Mouse (Mus musculus): ENCODE results near the gene Setdb1. TPM values are rescaled to one million over a fixed set of nuclear protein-coding genes. Genes with fewer than 3 reads are reported as not detected.
"Not testable (repeated sequence)": the region's sequence is repeated elsewhere in the genome, so short reads cannot be mapped to it uniquely, and the experiment has no call there.

Gene Setdb1
- total and polyA plus RNA-seq, 3 experiments: 33.7 to 49.5 (median 43.2) TPM

DNA sequence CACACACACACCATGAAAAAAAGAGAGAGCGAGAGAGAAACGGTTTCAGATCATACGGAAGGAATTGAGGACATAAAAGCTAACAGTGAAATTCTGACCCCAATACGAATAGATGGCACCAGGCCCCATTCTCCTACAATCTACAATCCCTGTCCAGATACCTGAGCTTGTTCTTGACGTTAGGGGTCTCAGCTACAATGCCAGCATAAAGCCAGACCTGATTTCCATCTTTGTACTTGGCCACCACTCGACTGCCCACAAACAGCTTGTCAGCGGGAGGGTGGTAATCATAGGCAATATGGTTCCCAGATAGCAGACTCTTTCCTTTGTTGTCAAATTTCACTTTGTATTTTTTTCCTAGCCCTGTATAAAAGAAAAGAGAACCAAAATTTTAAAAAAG lies 10.5 kb downstream of the Setdb1 start:
- Histone ChIP-seq H3K9ac (ENCODE audit: insufficient read depth, low read depth) (no peak overlapping the region), H3K9me3 (replicated peaks; ENCODE audit: low read length) (peaks cover 6% of the 10 kb centered on the region), H3K4me2 (ENCODE audit: insufficient read depth, low read depth, poor library complexity, severe bottlenecking) (no peak overlapping the region), H3K36me3 (replicated peaks in 1 of 2; ENCODE audit: control insufficient read depth in 1 of 2, insufficient read depth in 1 of 2, low read length in 1 of 2) (peaks cover 59 to 79% of the 10 kb centered on the region in 2 experiments), H3K4me1 (ENCODE audit: control insufficient read depth in 1 of 2, insufficient read depth in 2 of 2) (no peaks in the 10 kb centered on the region), H3K4me3 (replicated peaks in 1 of 3; ENCODE audit: low read depth in 2 of 3, low read length in 2 of 3, poor library complexity in 1 of 3) (no peak overlapping the region), H3K79me2 (replicated peaks; ENCODE audit: control insufficient read depth, extremely low read depth, insufficient read depth, poor library complexity, severe bottlenecking) (no peaks in the 10 kb centered on the region), H3K27ac (ENCODE audit: insufficient read depth, low read depth) (no peak overlapping the region), H3K27me3 (replicated peaks) (no peaks in the 10 kb centered on the region)
- in situ Hi-C loops (cut with MboI; ENCODE audit: low pct_ligation_motif_present, low pct_unique_long_range_greater_than_20kb, low sequenced_read_pairs) (no loop called here), dilution Hi-C loops (cut with MboI; ENCODE audit: extremely low pct_ligation_motif_present, extremely low pct_unique_long_range_greater_than_20kb, low sequenced_read_pairs) (no loop called here)
- DNase-seq (ENCODE audit: extremely low read depth): no peak
- TF ChIP-seq ZC3H11A (IDR thresholded peaks at IDR 0.05; ENCODE audit: low read depth, low read length): no peak
- no peak for TF ChIP-seq ZMIZ1 (IDR thresholded peaks at IDR 0.05; ENCODE audit: low read depth, low read length)
- TF ChIP-seq USF2 (conservative IDR thresholded peaks at IDR 0.05; ENCODE audit: low read depth, low read length): no peak
- no peak for TF ChIP-seq CHD1 (IDR thresholded peaks at IDR 0.05; ENCODE audit: low read depth, low read length)
- TF ChIP-seq TBP (conservative IDR thresholded peaks at IDR 0.05; ENCODE audit: low read depth, low read length): no peak
- no peak for TF ChIP-seq MEF2A (IDR thresholded peaks at IDR 0.05; ENCODE audit: borderline replicate concordance, low read depth, low read length)
- no peak for TF ChIP-seq ZNF384 (IDR thresholded peaks at IDR 0.05; ENCODE audit: low read depth, low read length)
- TF ChIP-seq MAFK (IDR thresholded peaks at IDR 0.05; ENCODE audit: insufficient replicate concordance, low read length): no peak

- dilution Hi-C loops (cut with MboI; ENCODE audit: extremely low pct_ligation_motif_present, extremely low pct_unique_long_range_greater_than_20kb, low sequenced_read_pairs); H3K27me3 ChIP-seq (replicated peaks); H3K79me2 ChIP-seq (replicated peaks; ENCODE audit: control insufficient read depth, extremely low read depth, insufficient read depth, poor library complexity, severe bottlenecking); H3K4me3 ChIP-seq (replicated peaks in 1 of 3; ENCODE audit: low read depth in 2 of 3, low read length in 2 of 3, poor library complexity in 1 of 3); H3K4me2 ChIP-seq (ENCODE audit: insufficient read depth, low read depth, poor library complexity, severe bottlenecking); DNase-seq (ENCODE audit: extremely low read depth); H3K4me1 ChIP-seq (ENCODE audit: control insufficient read depth in 1 of 2, insufficient read depth in 2 of 2); H3K9me3 ChIP-seq (replicated peaks; ENCODE audit: low read length); H3K27ac ChIP-seq (ENCODE audit: insufficient read depth, low read depth); in situ Hi-C loops (cut with MboI; ENCODE audit: low pct_ligation_motif_present, low pct_unique_long_range_greater_than_20kb, low sequenced_read_pairs); H3K9ac ChIP-seq (ENCODE audit: insufficient read depth, low read depth): not testable (repeated sequence)
- peaks cover 68 to 88% of the 10 kb centered on the region in 2 experiments for H3K36me3 ChIP-seq (replicated peaks in 1 of 2; ENCODE audit: control insufficient read depth in 1 of 2, insufficient read depth in 1 of 2, low read length in 1 of 2)
These were observed 13.5 kb downstream of the Setdb1 start for GRCm38 (mm10) chr3:95343356-95344000.

DNA sequence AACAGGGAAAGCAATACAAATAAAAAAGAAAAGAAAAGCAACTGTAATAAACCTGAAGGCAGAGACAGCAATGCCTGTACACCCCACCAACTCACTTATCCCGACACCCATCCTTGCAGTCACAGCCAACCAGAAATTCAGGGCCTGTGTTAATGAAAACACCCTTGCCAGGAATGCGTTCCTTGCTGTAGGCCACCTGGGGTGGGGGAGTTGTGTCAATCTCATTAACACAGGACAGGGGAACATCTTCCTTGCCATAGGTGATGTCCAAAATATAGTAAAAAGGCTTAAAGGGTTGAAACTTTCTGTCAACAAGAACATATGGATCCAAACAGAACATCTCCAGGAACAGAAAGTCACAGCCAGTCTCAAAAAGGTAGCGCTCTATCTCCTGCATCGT lies 18.8 kb downstream of the Setdb1 start:
- DNase-seq (ENCODE audit: extremely low read depth): no peak
- dilution Hi-C loops (cut with MboI; ENCODE audit: extremely low pct_ligation_motif_present, extremely low pct_unique_long_range_greater_than_20kb, low sequenced_read_pairs): no loop called here

More for the DNA sequence above, 18.8 kb downstream of the Setdb1 start:
- Histone ChIP-seq H3K27ac (ENCODE audit: insufficient read depth, low read depth) (no peak overlapping the region), H3K4me2 (ENCODE audit: insufficient read depth, low read depth, poor library complexity, severe bottlenecking) (no peak overlapping the region), H3K79me2 (replicated peaks; ENCODE audit: control insufficient read depth, extremely low read depth, insufficient read depth, poor library complexity, severe bottlenecking) (no peaks in the 10 kb centered on the region), H3K4me1 (ENCODE audit: control insufficient read depth in 1 of 2, insufficient read depth in 2 of 2) (no peaks in the 10 kb centered on the region), H3K27me3 (replicated peaks) (no peaks in the 10 kb centered on the region), H3K9ac (ENCODE audit: insufficient read depth, low read depth) (no peak overlapping the region), H3K4me3 (replicated peaks in 1 of 3; ENCODE audit: low read depth in 2 of 3, low read length in 2 of 3, poor library complexity in 1 of 3) (no peak overlapping the region), H3K36me3 (replicated peaks in 1 of 2; ENCODE audit: control insufficient read depth in 1 of 2, insufficient read depth in 1 of 2, low read length in 1 of 2) (peaks cover 78 to 96% of the 10 kb centered on the region in 2 experiments), H3K9me3 (replicated peaks; ENCODE audit: low read length) (no peaks in the 10 kb centered on the region)
- TF ChIP-seq RAD21 (IDR thresholded peaks at IDR 0.05; ENCODE audit: low read depth, low read length) (no peak), ETS1 (conservative IDR thresholded peaks at IDR 0.05; ENCODE audit: low read depth, low read length) (no peak), UBTF (IDR thresholded peaks at IDR 0.05; ENCODE audit: low read depth, low read length) (no peak), SIN3A (IDR thresholded peaks at IDR 0.05; ENCODE audit: low read length) (no peak), NRF1 (IDR thresholded peaks at IDR 0.05; ENCODE audit: low read depth, low read length) (no peak), MYC (IDR thresholded peaks at IDR 0.05; ENCODE audit: low read depth, low read length) (no peak), BHLHE40 (IDR thresholded peaks at IDR 0.05; ENCODE audit: low read depth, low read length) (no peak), TCF12 (IDR thresholded peaks at IDR 0.05; ENCODE audit: low read depth, low read length) (no peak), JUND (conservative IDR thresholded peaks at IDR 0.05; ENCODE audit: low read depth, low read length) (no peak), MAZ (IDR thresholded peaks at IDR 0.05; ENCODE audit: low read depth, low read length) (no peak), IRF4 (IDR thresholded peaks at IDR 0.05; ENCODE audit: low read depth, low read length) (no peak), RCOR1 (conservative IDR thresholded peaks at IDR 0.05; ENCODE audit: low read depth, low read length) (no peak)
- in situ Hi-C loops (cut with MboI; ENCODE audit: low pct_ligation_motif_present, low pct_unique_long_range_greater_than_20kb, low sequenced_read_pairs): loop anchor here (10.0 kb wide), 1 partner anchor 127 kb away; no protein-coding TSS in a partner anchor
